Mouse (Mus musculus) cerebellum, adult 11 months (tissue): Measurements from ENCODE around the gene Alg14.

ENCODE experiments used
- DNase-seq: peaks from one replicate; pipeline ENCODE4 v3.0.0; 2022

The Alg14 gene

DNA sequence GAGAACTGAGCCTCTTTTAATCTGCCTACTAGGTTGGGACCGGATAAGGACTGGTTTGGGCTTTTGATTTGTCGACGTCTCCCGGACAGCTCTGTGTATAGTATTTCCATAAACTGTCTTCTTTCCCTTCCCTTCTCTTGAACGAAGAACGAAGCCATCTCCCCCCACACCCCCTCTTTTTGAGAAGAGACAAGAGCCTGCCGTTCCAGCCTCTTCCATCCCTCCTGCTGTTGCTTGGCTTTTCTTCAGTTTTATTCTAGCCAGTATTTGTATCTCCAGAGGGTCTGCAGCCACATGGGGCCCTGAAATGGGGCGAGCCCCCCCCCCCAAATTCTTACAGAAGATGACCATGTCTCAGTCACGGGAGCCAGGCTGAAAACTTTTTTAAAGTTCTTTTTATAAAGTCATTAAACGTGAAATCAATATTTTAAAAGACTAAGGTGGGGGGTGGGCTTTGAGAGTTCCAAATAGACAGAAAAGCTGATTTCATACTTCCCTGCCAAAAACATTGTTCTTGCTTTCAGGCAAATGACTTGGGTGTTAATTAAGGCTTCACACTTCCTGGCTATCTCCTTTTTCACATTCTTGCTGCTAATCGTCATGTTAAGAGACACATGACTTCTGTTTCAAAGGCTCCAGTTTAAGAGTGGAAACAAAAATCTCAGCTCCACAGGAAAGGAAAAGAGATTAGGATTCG, 79.4 kb downstream of the Alg14 start:
- DNase-seq: no peak

DNA sequence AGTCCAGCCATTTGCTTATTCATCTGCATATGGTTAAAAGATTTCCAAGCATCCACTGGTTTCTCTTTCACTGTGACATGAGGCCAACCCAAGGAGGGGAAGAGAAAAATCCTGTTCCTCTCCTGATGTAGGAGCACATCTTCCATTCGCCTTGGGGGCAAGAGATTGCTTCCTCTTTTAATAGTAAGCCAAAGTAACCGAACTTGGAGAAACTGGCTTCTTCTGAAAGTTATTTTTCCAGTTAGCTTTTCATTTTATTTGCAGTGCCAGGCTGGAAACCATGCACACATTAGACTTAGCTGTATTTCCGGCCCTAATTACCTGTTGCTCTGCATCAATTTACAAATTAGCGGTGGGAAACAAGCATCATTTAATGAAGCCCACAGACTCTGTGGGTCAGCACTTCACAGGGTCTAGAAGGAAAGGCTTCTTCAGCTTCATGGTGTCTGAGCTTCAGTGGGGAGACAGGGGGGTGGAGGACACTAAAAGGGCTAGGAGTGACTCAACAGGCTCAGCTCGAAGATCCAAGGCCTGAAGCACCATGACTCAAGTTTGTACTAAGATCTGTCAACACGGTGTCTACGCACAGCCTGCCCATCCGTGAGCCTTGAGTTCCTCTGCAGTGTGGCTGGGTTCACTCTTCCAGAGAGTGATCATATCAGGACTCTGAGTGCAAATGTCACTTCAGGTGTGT, 80.1 kb downstream of the Alg14 start:
- no peak for DNase-seq

- no peak for DNase-seq
These were observed 82.4 kb downstream of the Alg14 start for GRCm38 (mm10) chr3:121373897-121374441.

- no peak for DNase-seq
These were observed 84.1 kb downstream of the Alg14 start for GRCm38 (mm10) chr3:121375541-121376129.

DNA sequence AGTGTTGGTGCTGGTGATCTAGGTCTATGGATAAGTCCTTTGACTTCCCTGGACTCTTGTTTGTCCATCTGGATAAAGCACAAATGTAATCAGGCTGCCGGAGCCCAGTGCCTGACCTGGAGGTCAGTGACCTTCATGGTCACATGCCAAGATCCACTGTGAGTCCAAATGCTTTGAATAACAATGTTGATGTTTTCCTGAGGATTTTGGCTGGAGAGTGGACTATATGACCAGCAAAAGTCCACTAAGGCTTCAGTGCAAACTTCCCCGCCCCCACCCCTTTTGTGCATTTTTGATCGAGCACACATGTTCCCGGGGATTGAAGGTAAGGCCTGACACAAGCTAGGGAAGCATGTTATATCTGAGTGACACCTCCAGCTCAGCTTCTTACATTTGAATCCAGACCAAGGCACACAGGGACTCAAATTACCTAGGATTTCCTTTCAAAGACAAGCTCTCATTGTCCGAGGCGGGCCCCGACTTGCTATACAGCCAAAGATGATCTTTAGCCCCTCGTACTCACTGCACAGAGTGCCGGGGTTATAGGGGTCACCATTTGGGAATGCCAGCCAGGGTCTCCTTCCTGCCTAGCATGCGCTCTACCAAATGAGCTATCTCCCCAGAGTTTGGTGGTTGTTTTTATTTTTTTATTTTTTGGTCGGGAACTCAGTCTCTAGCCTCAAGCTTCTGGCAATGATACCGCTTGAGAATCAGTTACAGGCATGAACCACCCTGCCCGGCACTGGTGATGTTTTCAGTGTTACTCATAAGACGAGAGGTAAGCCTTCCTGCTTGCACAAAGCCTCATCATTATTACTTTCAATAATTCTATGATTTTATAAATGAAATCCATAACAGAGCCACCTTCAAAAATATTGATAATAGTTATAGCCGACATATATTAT, 87.4 kb downstream of the Alg14 start:
- no peak for DNase-seq

- no peak for DNase-seq
These were observed 88.1 kb downstream of the Alg14 start for GRCm38 (mm10) chr3:121379699-121380098.

GRCm38 (mm10) chr3:121387471-121388009, 96.0 kb downstream of the Alg14 start:
- no peak for DNase-seq

DNA sequence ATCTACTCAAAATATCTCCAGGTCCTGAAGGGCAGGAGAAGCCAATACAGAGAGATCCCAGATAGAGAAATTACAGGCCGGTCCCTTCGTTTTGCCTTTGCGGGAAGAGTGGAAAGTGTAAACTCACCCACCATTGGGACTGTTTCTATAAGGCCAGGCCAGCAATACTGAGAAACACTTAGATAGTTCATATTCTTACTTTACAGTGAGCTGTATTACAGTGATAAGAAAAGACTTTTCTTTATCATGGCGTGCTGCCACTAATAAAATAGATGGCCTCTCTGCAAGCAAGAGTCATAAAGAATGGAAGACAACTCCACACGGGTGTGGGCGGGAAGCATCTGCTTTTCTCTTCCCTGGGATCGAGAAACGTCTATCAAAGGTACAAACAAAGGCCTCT, 97.8 kb downstream of the Alg14 start:
- no peak for DNase-seq

- no peak for DNase-seq
These were observed 98.4 kb downstream of the Alg14 start for GRCm38 (mm10) chr3:121389860-121390530.

DNA sequence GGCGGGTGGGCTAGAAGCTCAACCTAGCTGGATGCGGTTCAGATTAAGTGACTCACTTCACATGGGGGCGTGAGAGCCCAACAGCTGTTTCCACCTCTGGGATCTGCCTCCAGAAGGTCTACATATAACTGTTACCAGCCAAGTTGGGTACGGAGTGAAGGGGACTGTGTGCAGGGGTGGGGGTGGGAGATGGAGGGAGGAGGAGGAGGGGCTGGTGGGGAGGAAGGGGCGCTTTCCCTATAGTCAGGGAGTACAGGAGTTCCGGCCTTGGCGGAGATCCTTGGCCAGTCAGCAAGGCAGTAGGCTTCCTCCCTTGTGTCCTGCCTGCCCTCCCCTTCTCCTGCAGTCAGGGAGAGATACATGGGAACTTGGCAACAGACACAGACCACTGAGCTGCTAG, 99.2 kb downstream of the Alg14 start:
- no peak for DNase-seq

DNA sequence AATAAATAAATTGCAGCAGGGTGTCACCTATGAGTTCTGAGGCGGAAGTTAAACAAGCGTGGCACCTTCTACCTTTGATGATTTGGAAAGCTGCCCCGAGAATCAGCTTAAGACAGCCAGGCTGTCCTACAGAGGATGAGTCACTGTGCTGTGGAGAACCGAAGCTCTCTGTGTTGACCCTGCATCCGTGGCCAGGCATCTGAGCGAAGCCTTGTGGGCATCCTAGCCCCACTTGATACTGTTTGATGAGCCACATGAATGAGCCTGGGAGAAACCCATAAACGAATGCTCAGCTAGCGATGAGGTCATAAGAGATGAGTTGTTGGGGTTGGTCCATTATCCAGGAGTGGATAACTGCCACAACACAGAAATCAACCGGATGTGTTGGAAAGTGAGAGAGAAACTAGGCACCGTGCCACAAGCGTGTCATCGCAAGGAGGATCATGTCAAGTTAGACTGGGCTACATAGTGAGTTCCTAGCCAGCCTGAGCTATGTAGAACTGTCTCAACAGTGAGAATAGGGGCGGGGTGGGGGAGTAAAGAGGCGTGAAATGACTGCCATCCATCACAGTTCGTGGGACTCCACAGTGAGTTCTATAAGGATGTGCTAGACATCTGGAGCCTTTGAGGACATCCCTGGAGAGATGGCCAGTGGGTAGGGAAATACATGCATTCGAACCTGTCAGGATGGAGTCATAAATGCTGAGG, 104.2 kb downstream of the Alg14 start:
- DNase-seq: no peak

- no peak for DNase-seq
These were observed 105.0 kb downstream of the Alg14 start for GRCm38 (mm10) chr3:121396561-121396960.

- DNase-seq: no peak
These were observed 105.4 kb downstream of the Alg14 start for GRCm38 (mm10) chr3:121397007-121397406.

DNA sequence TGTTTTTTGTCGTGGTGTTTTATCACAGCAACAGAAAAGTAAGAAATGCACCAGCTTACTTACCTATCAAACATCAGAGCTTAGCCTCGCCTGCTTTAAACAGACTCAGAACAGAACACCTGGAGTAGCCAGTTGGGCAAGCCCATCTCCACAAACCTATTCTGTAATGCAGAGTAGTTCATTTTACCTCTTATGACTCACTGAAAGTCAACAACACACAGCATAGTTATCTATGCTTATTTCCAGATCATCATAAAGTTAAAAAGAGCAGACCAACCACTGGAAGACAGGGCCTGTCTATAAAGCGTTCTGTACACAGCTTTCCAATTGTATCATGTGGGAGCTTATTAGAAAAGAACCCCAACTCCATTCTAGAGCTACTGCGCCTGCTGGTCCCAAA, 109.8 kb downstream of the Alg14 start:
- DNase-seq: no peak

- no peak for DNase-seq
These were observed 110.5 kb downstream of the Alg14 start for GRCm38 (mm10) chr3:121402096-121402495.

GRCm38 (mm10) chr3:121403449-121403848, 111.9 kb downstream of the Alg14 start:
- no peak for DNase-seq

GRCm38 (mm10) chr3:121405101-121405500, 113.5 kb downstream of the Alg14 start:
- DNase-seq: no peak

GRCm38 (mm10) chr3:121407417-121407816, 115.8 kb downstream of the Alg14 start:
- no peak for DNase-seq

DNA sequence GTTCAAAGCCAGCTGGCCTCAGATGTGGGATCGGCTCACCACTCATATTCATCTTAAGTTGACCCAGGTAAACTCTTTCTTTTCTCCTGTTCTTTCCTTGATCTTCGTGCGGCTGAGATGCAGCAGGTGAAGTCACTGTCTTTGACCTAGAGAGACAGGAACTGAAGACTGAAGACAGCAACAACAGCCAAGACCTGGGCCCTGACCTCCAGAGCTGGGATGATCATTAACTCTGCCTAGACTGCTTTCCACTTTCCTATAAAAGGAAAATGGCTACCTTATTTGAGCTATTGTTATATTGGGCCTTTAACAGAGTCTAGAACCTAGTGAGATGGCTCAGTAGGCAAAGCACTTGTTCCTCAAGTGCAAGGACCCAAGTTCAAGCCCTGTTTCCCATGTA, 116.8 kb downstream of the Alg14 start:
- DNase-seq: no peak

DNA sequence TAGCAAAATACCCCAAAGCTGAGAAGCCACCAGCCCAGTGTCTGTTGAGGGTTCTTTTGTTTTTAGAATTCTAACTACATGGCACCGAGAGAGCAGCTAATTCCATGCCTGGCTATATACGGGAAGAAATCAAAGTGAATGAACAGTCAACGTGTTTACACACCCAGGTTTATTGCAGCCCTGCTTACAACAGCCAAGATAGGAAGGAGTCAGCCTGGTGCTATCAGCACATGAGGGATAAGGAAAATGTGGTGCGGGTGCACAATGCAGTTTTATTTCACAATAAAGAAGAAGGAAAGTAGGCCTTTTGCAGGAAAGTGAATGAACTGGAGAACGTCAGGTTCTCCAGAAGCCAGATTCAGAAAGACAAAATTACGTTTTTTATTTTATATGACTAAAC, 119.9 kb downstream of the Alg14 start:
- DNase-seq: no peak
